Mouse (Mus musculus) CH12.LX (cell line): ENCODE data around the gene Ptger3. TPM values are rescaled to one million over a fixed set of nuclear protein-coding genes. Genes with fewer than 3 reads are reported as not detected.

Experiments
- DNase-seq: peaks from one replicate; pipeline ENCODE4 v3.0.0-alpha.2; 2013; ENCODE audit errors: extremely low read depth
- H3K27ac ChIP-seq: 2 replicates; pipeline ENCODE4 v1.5.1; 2012; ENCODE audit warnings: low read depth, mild to moderate bottlenecking, control low read depth, moderate library complexity; ENCODE audit not compliant: insufficient read depth
- H3K27me3 ChIP-seq: replicated peaks from 2 replicates; pipeline ENCODE3; 2012; ENCODE audit warnings: inconsistent platforms
- H3K36me3 ChIP-seq, 2 experiments: replicated peaks in 1 of 2; 2 replicates each; pipeline versions ENCODE3 to v1.6.1; 2012; ENCODE audit warnings: inconsistent platforms in 1 of 2, low read length in 1 of 2, mild to moderate bottlenecking in 1 of 2, mixed read lengths in 1 of 2, moderate library complexity in 1 of 2; ENCODE audit not compliant: control insufficient read depth in 1 of 2, insufficient read depth in 1 of 2
- H3K4me1 ChIP-seq, 2 experiments: 2 replicates each; pipeline ENCODE4 v1.6.1; 2012; ENCODE audit warnings: inconsistent platforms in 1 of 2, moderate library complexity in 1 of 2; ENCODE audit not compliant: insufficient read depth in 2 of 2, control insufficient read depth in 1 of 2
- H3K4me2 ChIP-seq: 2 replicates; pipeline ENCODE4 v1.6.1; 2012; ENCODE audit warnings: low read depth, mild to moderate bottlenecking, control low read depth; ENCODE audit not compliant: poor library complexity, insufficient read depth, severe bottlenecking
- H3K4me3 ChIP-seq, 3 experiments: fragments of 150-350 bp in 1 of 3; sonication (generic) in 1 of 3; replicated peaks in 1 of 3; 2 replicates each; pipeline versions ENCODE3 to v1.5.1; 2011 to 2012; ENCODE audit warnings: low read depth in 2 of 3, low read length in 2 of 3, mild to moderate bottlenecking in 2 of 3, moderate library complexity in 2 of 3, control low read depth in 1 of 3, improper control_type of control experiment in 1 of 3, inconsistent platforms in 1 of 3, mixed read lengths in 1 of 3; ENCODE audit not compliant: poor library complexity in 1 of 3
- H3K79me2 ChIP-seq: replicated peaks from 2 replicates; pipeline ENCODE4 v1.6.1; 2012; ENCODE audit warnings: mild to moderate bottlenecking, moderate library complexity; ENCODE audit not compliant: control insufficient read depth, poor library complexity, insufficient read depth, severe bottlenecking; ENCODE audit errors: extremely low read depth
- H3K9ac ChIP-seq: 2 replicates; pipeline ENCODE4 v1.6.1; 2012; ENCODE audit warnings: low read depth, mild to moderate bottlenecking, control low read depth, moderate library complexity; ENCODE audit not compliant: insufficient read depth
- H3K9me3 ChIP-seq: replicated peaks from 2 replicates; pipeline ENCODE3; 2012; ENCODE audit warnings: low read length, inconsistent platforms, mixed read lengths
- BHLHE40 ChIP-seq: IDR thresholded peaks from 2 replicates; pipeline ENCODE4 v1.6.1; 2011; ENCODE audit warnings: mild to moderate bottlenecking, low read depth, low read length, improper control_type of control experiment
- CHD1 ChIP-seq: IDR thresholded peaks from 2 replicates; pipeline ENCODE4 v1.6.1; 2012; ENCODE audit warnings: low read depth, low read length, improper control_type of control experiment, inconsistent platforms
- CHD2 ChIP-seq: IDR thresholded peaks from 2 replicates; pipeline ENCODE4 v1.6.1; 2011; ENCODE audit warnings: low read length, improper control_type of control experiment
- CTCF ChIP-seq, 2 experiments: IDR thresholded peaks in 1 of 2; conservative IDR thresholded peaks in 1 of 2; 2 replicates each; pipeline ENCODE4 v1.5.1; 2011 to 2012; ENCODE audit warnings: low read depth in 2 of 2, low read length in 2 of 2, improper control_type of control experiment in 1 of 2, inconsistent platforms in 1 of 2, mild to moderate bottlenecking in 1 of 2, moderate library complexity in 1 of 2
- ELF1 ChIP-seq: IDR thresholded peaks from 2 replicates; pipeline ENCODE4 v1.6.1; 2014; ENCODE audit warnings: low read depth, mild to moderate bottlenecking, inconsistent platforms, low read length, improper control_type of control experiment
- ETS1 ChIP-seq: conservative IDR thresholded peaks from 2 replicates; pipeline ENCODE4 v1.6.1; 2012; ENCODE audit warnings: low read depth, mild to moderate bottlenecking, inconsistent platforms, low read length, improper control_type of control experiment, moderate library complexity
- GABPA ChIP-seq: IDR thresholded peaks from 2 replicates; pipeline ENCODE4 v1.6.1; 2012; ENCODE audit warnings: low read depth, low read length, improper control_type of control experiment, inconsistent platforms; ENCODE audit not compliant: insufficient replicate concordance
- JUN ChIP-seq: IDR thresholded peaks from 2 replicates; pipeline ENCODE4 v1.6.1; 2011; ENCODE audit warnings: low read depth, mild to moderate bottlenecking, low read length, improper control_type of control experiment, moderate library complexity; ENCODE audit not compliant: insufficient read depth
- JUND ChIP-seq: conservative IDR thresholded peaks from 2 replicates; pipeline ENCODE4 v1.6.1; 2011; ENCODE audit warnings: low read depth, low read length, improper control_type of control experiment
- MAX ChIP-seq: IDR thresholded peaks from 2 replicates; pipeline ENCODE4 v1.6.1; 2011; ENCODE audit warnings: low read length, improper control_type of control experiment
- NELFE ChIP-seq: IDR thresholded peaks from 2 replicates; pipeline ENCODE4 v1.6.1; 2011; ENCODE audit warnings: low read depth, low read length, improper control_type of control experiment
- NRF1 ChIP-seq: IDR thresholded peaks from 2 replicates; pipeline ENCODE4 v1.6.1; 2014; ENCODE audit warnings: low read depth, mild to moderate bottlenecking, inconsistent platforms, low read length, improper control_type of control experiment, moderate library complexity
- POLR2A ChIP-seq: IDR thresholded peaks from 2 replicates; pipeline ENCODE4 v1.6.1; 2011; ENCODE audit warnings: low read depth, mild to moderate bottlenecking, improper control_type of control experiment, low read length
- POLR2AphosphoS2 ChIP-seq: IDR thresholded peaks from 2 replicates; pipeline ENCODE4 v1.6.1; 2011; ENCODE audit warnings: low read depth, low read length, improper control_type of control experiment
- SIN3A ChIP-seq: IDR thresholded peaks from 2 replicates; pipeline ENCODE4 v1.6.1; 2012; ENCODE audit warnings: low read length, improper control_type of control experiment, inconsistent platforms
- TCF12 ChIP-seq: IDR thresholded peaks from 2 replicates; pipeline ENCODE4 v1.6.1; 2014; ENCODE audit warnings: low read depth, mild to moderate bottlenecking, inconsistent platforms, low read length, improper control_type of control experiment
- dilution Hi-C: fragments of 300-500 bp; cut with MboI; formaldehyde crosslinking; loops from 2 replicates; pipeline ENCODE4 v1.14.3; 2020; ENCODE audit warnings: low sequenced_read_pairs; ENCODE audit not compliant: extremely low pct_unique_long_range_greater_than_20kb, extremely low pct_ligation_motif_present
- in situ Hi-C: fragments of 300-500 bp; cut with MboI; formaldehyde crosslinking; loops from 3 replicates; pipeline ENCODE4 v1.14.3; 2019; ENCODE audit warnings: low sequenced_read_pairs, low pct_ligation_motif_present, low pct_unique_long_range_greater_than_20kb, mixed read lengths
- polyA plus RNA-seq: library from polyadenylated mRNA; unstranded; fragments of >175 nt; gene quantifications from 2 replicates; pipeline ENCODE4 v1.2.1, GENCODE M21; 2012; ENCODE audit warnings: low read depth; ENCODE audit not compliant: insufficient read length
- total RNA-seq, 2 experiments: library from RNA; depleted of rRNA; stranded (reverse); fragments of 300-350 nt in 1 of 2; fragments of >200 nt in 1 of 2; gene quantifications; 2 replicates each; pipeline ENCODE4 v1.2.3; 2012 to 2014

The Ptger3 gene
- total and polyA plus RNA-seq, 3 experiments = 0.06 TPM; not detected in 2

DNA sequence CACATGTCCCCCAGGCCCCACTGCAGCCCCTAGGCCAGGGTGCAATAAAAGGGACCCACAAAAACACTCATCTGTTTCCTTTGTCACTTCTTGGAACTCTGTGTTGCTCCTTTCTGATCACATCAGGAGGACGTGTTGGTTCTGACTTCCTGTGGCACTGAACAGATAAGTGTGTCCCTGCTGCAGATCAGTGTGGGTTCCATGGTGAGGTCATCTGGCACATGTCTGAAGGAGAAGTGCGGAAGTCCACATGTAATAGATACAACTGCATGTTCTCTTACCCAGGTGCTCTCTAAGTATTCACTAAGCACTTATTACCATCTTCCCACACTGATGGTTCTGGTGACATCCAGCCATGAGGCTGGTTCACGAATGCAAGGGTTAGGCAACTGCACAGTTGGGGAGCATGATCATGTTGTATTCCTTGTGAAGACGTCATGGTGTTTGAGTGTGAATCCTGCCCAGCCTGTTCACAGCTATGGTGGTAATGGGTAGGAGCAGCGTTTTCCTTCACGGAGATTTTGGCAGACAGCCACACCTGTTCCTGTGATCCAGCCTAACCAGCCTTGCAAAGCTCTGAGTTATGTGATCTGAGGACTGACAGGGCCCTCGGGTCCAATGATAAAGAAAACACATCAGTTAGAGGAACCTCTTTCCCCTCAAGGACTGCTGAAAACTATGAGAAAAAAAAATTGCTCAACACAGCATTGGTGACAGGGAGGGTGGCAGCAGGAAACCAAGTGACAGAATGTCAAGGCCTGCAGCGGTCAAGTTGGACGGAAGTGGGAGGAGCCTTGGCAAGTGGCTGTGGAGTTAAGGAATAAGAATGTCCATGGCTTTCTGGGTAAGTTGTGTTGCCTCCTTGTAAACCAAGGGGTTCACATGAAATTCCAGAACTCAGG lies 9.0 kb downstream of the Ptger3 start:
- Histone ChIP-seq H3K36me3 (no peaks in the 10 kb centered on the region), H3K9ac (no peak overlapping the region), H3K79me2 (no peaks in the 10 kb centered on the region), H3K27ac (no peak overlapping the region), H3K4me2 (no peak overlapping the region), H3K9me3 (no peaks in the 10 kb centered on the region), H3K4me3 (no peak overlapping the region), H3K4me1 (peaks cover 0 to 43% of the 10 kb centered on the region in 2 experiments; a peak in 2 of 4 replicates), H3K27me3 (no peaks in the 10 kb centered on the region)
- TF ChIP-seq POLR2AphosphoS2 (no peak), POLR2A (no peak), CTCF (conservative IDR thresholded peaks at IDR 0.05 in 1 of 2, IDR thresholded peaks at IDR 0.05 in 1 of 2; ENCODE audit: low read depth in 2 of 2, low read length in 2 of 2) (no peak), MAX (no peak), CHD2 (no peak), NELFE (no peak), TCF12 (no peak), JUN (no peak), ELF1 (no peak), BHLHE40 (no peak), CHD1 (no peak), ETS1 (no peak), JUND (no peak), NRF1 (no peak), SIN3A (no peak)
- in situ Hi-C loops = loop anchor here (10.0 kb wide), 1 partner anchor 49 kb away; no protein-coding TSS in a partner anchor
- dilution Hi-C loops = no loop called here
- DNase-seq = no peak

DNA sequence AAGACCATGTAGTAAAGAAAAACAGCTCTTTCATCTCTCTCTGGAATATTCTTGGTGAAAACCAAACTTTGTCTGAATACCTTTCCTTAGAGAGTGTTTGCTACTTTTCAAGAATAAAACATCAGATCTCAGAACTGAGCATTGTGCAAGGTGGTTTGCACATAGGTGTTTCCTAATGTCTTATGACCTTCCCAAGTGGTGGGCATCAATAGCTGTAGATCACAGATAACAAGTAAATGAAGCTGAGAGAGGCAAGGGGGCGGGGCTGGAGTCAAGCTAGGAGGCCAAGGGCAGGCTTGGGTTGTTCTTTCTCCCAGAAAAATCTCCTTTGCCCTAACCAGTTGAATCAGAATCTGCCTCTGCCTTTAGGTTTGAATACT lies 9.6 kb downstream of the Ptger3 start:
- Histone ChIP-seq H3K9ac (no peak overlapping the region), H3K4me1 (peaks cover 0 to 43% of the 10 kb centered on the region in 2 experiments; a peak in 2 of 4 replicates), H3K36me3 (no peaks in the 10 kb centered on the region), H3K79me2 (no peaks in the 10 kb centered on the region), H3K9me3 (no peaks in the 10 kb centered on the region), H3K27me3 (no peaks in the 10 kb centered on the region), H3K4me3 (no peak overlapping the region), H3K27ac (no peak overlapping the region), H3K4me2 (no peak overlapping the region)
- in situ Hi-C loops (loop anchor here (10.0 kb wide), 1 partner anchor 48 kb away; no protein-coding TSS in a partner anchor), dilution Hi-C loops (no loop called here)
- no peak for TF ChIP-seq GABPA
- TF ChIP-seq NRF1 = no peak
- no peak for TF ChIP-seq CHD1
- DNase-seq = no peak
